Mouse (Mus musculus) kidney, adult 9 months (tissue): Measurements from ENCODE around the gene Samd14.

ENCODE experiments used
- DNase-seq: peaks from one replicate; pipeline ENCODE4 v3.0.0; 2022

Gene Samd14

DNA sequence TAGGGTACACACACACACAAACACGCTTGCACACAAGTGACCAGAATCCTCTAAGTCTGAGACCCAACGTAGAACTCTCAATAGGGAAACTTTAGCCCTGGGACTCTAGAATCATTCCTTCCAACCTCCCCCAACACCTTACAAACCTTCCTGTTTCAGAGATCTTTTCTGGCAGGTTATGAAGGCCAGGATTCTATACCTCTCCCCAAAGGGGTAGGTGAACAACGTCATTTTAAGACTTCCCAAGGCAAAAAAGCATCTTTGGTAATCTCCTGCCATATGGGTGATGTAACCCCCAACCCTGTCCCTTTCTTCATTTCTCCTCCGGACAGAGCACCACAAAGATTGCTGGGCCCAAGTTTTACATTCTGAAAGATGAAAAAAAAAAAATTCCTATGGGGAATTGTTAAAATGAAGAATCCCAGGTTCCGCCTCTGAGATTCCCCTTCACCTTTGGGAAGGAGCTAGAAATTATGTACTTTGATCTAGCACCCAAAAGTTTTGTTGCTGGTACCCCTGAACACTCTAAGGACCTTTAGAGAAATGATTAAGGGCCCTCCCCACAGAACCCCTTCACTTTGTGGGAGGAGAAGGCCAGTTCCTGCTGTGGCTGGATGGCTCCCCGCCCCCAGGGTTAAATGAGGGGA is 19.5 kb upstream of the Samd14 start:
- DNase-seq, result no peak

DNA sequence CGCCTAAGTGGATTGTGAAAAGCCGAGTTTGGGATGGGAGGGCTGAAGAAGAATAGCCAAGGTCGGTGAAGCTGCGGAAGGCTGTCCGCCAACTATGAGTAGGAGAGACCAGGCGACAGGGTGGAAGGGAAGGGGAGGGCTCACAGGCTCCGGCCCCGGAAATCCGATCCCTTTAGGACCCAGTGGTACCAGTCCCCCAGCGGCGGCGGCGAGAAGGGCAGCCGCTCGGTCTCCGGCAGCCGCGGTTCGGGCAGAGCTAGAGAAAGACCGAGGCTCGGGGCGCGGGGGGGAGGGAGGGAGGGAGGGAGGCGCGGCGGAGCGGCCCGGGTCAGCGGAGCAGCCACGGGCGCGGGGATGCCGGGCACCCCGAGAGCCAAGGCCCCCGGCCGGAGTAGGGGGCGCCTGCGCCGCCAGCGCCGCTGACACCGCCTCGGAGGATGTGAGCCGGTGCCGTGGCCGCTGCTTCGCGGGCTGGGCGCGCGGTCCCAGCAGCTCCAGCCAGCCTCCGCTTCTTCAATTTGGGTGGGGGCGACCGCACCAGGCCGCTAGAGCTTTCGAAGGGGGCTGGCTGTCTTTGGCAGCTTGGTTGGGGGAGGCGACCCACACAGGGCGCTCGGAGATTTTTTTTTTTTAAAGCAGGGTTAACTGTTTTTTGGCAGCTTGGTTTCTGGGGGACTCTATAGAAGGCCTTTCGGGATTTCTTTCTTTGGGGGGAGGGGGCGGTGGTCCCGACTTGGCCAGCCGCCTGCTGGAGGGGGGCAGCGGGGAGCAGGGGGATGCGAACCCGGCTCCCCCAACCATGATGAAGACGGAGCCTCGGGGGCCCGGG is 18.7 kb upstream of the Samd14 start, which contains the start of gene Ppp1r9b:
Gene Ppp1r9b (plus strand): TSS at position 287 of the 829 bp plus-strand sequence.
- DNase-seq, result peak; percentile 93

DNA sequence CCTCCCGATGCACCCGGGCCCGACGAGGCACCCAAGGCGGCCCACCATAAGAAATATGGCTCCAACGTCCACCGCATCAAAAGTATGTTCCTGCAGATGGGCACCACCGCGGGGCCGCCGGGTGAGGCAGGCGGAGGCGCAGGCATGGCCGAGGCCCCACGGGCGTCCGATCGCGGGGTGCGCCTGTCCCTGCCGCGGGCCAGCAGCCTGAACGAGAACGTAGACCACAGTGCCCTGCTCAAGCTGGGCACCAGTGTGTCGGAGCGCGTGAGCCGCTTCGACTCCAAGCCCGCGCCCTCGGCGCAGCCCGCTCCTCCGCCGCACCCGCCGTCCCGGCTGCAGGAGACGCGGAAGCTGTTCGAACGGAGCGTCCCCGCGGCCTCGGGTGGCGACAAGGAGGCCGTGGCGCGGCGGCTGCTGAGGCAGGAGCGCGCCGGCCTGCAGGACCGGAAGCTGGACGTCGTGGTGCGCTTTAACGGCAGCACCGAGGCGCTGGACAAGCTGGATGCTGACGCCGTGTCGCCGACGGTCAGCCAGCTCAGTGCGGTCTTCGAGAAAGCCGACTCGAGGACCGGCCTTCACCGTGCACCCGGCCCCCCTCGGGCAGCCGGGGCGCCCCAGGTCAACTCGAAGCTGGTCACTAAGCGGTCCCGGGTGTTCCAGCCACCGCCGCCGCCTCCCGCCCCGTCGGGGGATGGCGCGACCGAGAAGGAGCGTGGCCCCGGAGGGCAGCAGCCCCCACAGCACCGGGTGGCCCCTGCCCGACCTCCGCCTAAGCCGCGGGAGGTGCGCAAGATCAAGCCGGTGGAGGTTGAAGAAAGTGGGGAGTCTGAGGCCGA is 17.8 kb upstream of the Samd14 start:
- no peak for DNase-seq

DNA sequence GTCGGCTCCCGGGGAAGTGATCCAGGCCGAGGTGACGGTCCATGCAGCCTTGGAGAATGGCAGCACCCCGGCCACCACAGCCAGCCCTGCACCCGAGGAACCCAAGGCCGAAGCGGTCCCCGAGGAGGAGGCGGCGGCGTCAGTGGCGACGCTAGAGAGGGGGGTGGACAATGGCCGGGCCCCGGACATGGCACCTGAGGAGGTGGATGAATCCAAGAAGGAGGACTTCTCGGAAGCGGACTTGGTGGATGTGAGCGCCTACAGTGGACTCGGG is 17.3 kb upstream of the Samd14 start:
- no peak for DNase-seq

DNA sequence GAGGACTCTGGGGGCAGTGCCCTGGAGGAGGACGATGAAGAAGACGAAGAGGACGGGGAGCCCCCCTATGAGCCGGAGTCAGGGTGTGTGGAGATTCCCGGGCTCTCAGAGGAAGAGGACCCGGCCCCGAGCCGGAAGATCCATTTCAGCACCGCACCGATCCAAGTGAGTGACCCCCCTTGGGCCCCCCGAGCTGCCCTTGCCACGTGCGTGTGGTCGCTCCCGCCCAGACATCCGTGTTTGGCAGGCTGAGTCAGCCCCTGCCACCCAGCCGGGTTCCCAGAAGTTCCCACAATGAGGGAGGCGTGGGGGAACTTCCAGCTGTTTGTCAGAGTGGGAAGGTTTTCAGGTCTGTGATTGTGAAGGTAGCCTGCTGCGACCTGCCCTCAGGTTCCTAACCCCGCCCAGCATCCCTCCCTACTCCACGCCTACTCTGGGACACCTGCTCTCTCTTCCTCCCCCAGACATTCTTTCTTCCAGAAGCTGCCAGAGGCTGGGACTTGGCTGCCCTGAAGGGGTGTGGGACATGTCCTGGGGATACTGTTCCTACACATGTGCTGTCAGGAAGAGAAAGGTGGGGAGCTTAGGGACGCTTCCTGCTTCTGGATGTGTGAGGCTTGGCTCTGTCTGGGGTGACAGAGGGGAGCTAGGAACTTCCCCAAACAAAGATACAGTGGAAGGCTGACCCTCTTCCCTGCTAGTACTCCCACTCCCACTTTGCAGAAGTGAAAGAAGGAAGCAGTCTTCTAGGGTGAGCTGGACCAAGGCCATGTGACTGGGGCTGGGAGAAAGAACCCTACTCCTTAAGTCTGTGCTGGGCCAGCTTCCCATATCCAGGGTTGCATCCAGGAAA is 16.7 kb upstream of the Samd14 start:
- peak; percentile 64 for DNase-seq

DNA sequence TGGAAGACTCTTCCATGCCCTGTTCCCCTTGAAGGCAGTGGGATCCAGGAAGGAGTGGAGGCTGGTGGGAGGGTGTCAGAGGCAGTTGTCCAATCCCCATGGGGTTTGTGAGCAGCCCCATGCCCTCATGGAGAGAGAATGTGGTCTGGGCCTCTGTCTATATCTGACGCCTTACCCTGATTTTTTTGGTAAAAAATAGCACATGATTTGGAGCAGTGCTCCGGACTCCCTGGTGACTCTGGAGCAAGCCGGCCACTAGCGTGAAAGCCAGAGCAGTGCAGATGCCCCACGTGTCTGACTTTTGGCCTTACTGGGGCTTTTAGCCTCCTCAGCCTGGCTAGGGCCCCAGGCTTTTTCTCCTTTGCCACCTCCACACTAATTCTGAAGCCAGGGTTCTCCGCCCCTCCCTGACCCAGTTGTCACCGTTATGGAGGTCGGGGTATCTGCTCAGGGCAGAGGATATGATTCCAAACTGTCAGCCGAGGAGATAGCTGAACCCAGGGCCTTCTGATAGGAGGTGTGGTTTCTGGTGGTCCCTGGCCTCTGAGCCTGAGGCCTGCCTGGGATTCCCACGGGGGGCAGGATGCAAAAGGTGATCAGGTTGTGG is 15.4 kb upstream of the Samd14 start:
- no peak for DNase-seq

DNA sequence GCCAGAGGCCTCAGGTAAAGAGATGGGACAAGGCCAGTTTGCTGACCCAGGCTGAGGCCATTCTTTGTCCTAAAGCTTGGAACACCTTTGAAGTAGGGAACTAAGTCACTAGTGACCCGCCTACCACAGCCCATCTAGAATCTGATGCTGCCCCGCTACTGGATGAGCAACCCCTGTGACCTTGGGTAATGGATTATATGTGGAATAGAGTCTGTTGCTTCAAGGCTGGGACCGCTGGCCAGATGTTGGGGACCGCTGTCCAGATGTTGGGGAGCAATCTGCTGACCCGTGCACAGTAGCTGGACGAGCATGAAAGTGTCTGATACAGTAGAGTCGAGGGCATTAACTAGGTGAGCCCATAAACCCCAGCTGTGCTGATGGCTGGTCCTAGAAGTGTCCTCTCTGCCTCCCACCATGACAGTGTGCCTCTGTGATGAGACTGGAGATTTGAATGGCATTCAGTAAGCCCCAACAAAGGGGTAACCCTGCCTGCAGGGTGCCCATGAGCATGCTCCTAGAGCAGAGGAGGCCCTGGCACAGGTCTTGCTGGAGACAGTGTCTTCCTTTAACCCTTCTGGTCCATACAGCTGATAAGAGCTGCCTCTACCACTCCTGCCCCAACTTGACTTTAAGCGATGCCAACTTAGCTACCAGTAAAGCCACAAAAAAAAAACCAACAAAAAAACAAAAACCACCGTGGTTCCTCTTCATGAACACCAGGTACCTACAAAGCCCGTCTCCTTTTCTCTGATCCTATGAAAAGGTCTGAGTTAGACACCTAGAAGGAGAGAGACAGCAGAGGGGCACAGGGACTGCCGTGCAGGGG is 14.5 kb upstream of the Samd14 start:
- DNase-seq, result no peak

DNA sequence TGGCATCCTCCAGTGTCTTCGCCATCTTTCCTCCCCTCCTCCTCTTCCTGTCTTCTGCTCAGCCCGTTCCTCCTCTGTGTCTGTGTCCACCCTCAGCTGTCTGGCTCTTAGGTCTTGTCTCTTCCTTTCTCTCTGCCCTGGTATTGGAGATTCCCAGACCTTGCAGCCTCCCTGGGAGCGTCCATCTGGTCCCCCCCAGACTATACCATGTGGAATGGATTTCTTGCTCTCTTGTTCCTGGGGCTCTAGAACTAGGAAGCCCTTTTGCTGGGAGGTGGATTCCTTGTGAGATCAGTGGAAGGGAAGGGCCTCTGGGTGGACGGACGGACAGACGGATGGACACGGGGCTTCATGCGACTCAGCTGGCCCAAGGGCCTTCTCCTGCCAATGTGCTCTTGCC is 13.6 kb upstream of the Samd14 start:
- DNase-seq, result no peak

DNA sequence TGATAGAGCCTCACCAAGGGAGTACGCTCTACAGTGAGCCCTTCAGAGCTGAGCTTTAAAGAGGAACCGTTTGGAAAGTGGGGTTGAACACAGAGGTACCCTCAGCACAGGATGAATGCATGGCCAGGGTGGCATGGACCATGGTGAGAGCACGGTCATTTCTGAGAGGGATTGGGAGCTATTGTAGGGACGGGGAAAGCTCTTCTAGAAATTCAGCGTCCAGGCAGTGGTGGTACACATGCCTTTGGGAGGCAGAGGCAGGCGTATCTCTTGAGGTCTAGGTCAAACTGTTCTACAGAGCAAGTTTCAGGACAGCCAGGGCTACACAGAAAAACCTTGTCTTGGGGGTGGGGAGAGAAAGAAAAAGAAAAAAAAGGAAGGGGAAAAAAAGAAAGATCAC is 12.7 kb upstream of the Samd14 start:
- no peak for DNase-seq

DNA sequence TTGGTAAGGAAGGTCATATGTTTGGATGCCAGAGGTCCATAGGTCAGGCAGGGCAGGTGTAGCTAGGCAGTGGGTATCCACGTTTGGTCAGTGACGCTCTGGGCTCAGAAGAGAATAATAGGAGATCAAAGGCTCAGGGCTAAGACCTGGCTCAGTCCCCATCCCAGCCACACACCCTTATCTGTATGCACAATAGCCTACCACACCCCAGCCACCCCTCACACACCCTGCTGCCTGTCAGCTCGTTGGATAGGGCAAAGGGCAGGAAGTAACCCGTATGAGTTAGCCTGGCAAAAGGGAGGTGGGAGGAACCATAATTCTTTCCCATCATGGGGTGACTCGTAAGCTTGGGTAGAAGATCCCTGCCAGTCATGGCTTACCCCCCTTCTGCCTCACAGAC is 12.1 kb upstream of the Samd14 start:
- no peak for DNase-seq

DNA sequence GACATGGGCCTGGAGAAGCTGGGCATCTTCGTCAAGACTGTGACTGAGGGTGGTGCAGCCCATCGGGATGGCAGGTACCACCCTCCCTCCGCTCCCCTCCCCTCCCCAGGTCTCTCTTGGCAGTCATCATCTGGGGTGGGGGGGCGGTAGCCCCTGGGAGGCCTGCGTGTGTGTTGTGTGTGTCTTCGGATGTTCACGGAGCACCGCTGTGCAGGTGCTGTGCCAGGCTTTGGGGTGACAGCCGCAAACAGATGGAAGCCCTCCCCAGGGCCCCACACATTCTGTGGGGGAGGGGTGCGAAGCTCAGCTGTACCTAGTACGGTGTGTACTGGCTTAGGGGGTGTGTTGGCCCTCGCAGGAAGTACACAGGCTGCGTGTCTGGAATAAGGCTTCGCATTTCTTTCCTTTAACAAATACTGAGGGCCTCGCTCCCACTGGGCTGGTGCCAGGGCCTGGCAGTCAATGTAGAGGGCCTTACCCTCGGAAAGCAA is 11.6 kb upstream of the Samd14 start:
- no peak for DNase-seq

DNA sequence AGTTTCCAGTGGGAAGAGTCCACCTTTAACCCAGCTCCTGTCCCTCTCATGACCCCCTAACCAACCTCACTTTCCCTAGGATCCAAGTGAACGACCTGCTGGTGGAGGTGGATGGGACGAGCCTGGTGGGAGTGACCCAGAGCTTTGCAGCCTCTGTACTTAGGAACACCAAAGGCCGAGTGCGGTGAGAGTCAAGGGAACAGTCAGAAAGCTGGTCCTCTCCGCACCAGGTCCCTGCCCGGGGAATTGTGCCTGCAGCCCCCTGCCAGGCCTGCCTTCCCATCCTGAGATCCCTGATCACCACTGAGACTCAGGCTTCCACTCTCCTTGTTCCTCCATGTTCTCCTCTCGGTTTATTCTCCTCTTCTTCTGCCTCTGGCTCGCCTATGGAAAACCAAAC is 9.6 kb upstream of the Samd14 start:
- DNase-seq, result no peak

DNA sequence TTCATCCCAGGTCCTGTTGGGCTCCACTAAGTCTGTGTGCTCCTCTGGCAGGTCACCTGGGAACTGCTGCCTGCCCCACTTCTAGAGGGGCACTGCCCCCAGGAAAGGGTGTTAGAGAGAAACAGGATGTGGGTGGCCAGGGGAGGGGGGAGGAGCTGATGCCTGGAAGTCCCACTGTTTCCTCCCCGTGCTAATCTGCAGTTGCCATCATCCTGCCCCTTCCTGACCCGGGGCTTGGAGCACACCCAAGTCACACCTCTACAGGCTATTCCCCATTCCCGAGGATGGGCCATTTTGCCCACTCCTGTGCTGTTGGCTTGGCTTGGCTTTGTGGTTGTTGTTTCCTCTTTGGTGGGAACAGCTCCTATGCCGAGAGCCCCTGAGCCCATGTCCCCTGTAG is 9.1 kb upstream of the Samd14 start:
- peak; percentile 66 for DNase-seq

DNA sequence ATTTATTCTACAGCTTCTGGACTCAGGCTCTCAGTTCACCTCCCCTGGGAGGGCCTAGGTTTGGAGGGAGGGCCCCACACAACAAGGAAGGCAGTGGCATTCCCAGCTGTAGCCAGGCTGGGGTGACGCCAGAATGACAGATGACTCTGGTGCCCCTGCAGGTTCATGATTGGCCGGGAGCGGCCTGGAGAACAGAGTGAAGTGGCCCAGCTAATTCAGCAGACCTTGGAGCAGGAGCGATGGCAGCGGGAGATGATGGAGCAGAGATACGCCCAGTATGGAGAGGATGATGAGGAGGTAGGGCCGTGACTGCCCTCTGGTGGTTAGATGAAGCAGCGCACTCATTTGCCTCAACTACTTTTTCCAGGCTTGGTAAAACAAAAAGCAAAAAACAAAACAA is 8.6 kb upstream of the Samd14 start:
- peak; percentile 79 for DNase-seq

DNA sequence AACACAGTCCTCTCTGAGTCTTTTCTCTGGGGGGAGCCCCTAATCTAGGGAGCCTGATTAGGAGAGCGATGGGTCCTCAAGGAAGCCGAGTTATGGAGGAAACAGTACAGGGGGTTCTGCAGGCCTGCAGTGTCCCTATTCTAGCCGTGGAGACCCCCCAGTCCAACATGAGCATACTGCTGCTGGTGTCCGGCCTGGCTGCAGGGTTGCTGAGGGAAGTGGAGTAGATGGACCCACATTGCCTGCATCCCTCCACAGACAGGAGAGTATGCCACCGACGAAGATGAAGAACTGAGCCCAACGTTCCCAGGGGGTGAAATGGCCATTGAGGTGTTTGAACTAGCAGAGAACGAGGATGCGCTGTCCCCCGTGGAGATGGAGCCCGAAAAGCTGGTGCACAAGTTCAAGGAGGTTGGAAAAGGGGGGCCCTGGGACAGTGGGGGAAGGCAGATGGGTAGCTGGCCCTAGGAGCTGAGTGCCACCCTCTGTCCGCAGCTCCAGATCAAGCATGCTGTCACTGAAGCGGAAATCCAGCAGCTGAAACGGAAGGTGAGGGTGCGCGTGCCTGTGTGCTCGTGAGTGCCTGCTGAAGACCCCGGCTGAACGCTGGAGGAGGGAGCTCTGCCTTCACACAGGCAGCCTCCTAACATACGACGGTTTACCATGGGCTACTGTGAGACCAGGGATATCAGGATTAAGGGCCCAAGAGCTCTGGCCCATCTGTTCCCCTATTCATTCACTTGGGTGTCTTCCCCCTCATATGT is 7.9 kb upstream of the Samd14 start:
- DNase-seq, result no peak

DNA sequence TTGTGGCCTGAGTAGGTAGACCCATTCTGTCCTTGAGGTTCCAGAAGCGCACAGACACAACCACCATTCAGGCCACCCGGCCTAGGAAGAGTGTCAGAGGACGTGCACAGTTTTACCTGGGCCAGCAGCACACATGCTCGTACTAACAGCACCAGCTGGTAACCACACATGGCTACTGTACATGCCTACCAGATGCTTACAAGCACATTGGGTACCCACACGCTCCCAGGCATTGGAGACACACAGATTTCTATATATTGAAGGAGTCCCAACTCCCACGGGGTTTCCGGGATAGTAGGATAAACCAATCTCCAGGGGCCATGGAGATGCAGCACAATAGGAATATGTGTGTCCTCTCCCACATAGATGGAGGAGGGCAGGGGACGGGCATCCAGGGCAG is 7.0 kb upstream of the Samd14 start:
- DNase-seq, result no peak

DNA sequence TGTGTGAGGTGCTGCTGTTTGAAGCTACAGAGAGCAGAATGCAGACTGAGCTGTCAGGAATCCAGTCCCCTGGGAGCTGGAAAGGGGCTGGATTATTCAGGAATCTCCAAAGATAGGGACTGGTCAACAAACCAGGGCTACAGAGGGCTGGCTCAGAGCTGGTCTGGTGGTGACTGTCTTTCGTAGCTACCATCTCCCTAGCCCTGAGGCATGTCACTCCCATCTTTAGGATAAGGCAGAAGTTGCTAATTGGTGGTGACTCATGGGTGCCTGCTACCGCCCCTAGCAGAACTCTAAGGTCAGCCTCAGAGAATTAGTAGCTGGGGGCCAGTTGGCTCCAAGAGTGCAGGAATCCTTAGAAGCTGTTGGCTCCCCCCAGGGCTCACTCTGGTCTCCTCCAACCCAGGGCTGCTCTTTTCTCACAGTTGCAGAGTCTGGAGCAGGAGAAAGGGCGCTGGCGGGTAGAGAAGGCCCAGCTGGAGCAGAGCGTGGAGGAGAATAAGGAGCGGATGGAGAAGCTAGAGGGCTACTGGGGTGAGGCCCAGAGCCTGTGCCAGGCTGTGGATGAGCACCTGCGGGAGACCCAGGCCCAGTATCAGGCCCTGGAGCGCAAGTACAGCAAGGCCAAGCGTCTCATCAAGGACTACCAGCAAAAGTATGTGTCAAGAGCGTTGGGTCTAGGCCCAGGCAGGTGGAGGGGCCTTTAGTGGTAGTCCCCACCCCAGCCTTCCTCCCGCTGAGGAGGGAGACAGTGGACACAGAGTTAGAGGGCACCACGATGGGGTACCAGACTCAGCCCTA is 5.3 kb upstream of the Samd14 start:
- no peak for DNase-seq

DNA sequence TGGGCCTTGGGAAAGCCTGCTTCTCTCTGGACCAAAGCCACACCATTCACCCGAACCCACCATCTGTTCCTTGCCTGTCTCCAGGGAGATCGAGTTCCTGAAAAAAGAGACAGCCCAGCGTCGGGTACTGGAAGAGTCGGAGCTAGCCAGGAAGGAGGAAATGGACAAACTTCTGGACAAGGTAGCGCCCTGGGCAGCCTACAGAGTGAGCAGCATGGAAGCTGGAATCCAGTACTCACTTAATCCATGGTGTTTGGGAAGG is 4.8 kb upstream of the Samd14 start:
- DNase-seq, result no peak

DNA sequence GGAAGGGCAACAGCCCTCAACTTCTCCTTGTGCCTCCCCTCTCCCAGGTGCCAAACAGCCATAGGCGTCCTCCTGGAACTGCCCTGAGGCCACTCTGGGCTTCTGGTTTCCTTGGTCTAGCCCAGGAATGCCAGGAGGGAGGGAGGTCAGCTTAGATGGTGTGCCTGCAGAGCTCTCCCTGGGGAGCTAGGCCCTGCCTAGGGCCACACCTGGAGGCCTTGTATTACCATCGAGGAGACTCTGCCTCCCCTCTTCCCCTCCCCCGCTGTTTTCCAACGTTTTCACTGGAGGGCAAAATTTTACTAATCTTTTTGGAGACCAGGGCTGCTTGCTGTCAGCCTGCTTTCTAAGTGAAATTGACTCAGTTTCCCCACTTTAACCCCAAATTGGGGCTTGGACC is 3.6 kb upstream of the Samd14 start:
- no peak for DNase-seq
